Comparison of ENCODE assay signal across 8 mouse cellular contexts in genomic region chr10:81025047-81025621, GRCm38 (mm10). TPM values are rescaled to one million over a fixed set of nuclear protein-coding genes. Genes with fewer than 3 reads are reported as not detected.
DNase-seq lines count a peak whose midpoint lies in the region; ATAC-seq and TF ChIP-seq lines count a peak whose summit lies in the region.

No protein-coding gene starts in this region.

- TF ChIP-seq CTCF in left cerebral cortex, adult 2 months (IDR thresholded peaks at IDR 0.05), result no peak

- 0 out of 2 replicates have a peak, but pooled peaks cover 4% of the 10 kb centered on the region for H3K36me3 ChIP-seq in hindbrain, embryonic 10.5 days
- peaks cover 7% of the 10 kb centered on the region; the same call in 1 of the 2 replicates for H3K36me3 ChIP-seq in midbrain, embryonic 15.5 days (replicated peaks)

- H3K4me3 ChIP-seq in left cerebral cortex, adult 2 months, result peak overlapping the region; percentile 57
- H3K4me3 ChIP-seq in hindbrain, embryonic 10.5 days, result peak overlapping the region; percentile 57
- H3K4me3 ChIP-seq in midbrain, embryonic 15.5 days, result peak overlapping the region; percentile 50

- H3K4me2 ChIP-seq in midbrain, embryonic 15.5 days, result peak overlapping the region; percentile 86

- H3K4me1 ChIP-seq in hindbrain, embryonic 10.5 days (replicated peaks), result peaks cover 19% of the 10 kb centered on the region
- H3K4me1 ChIP-seq in midbrain, embryonic 15.5 days, result peaks cover 25% of the 10 kb centered on the region

- DNase-seq in left cerebral cortex, adult 2 months (ENCODE audit: extremely low spot score in 1 of 2, low spot score in 2 of 2), result peak in 1 of 2 experiments; percentile 45
- no peak for DNase-seq in left cerebral cortex, postnatal 10 days (ENCODE audit: extremely low spot score in 1 of 2, low spot score in 2 of 2)
- DNase-seq in cerebellum, postnatal 14 days, result peak; percentile 52 to 59
- no peak for DNase-seq in hindbrain, embryonic 10.5 days (ENCODE audit: low spot score)
- DNase-seq in layer of hippocampus, adult 9-11 months, result no peak
- no peak for DNase-seq in urinary bladder, postnatal 25 days (ENCODE audit: low spot score)
- no peak for DNase-seq in right cerebral cortex, postnatal 14 days

- H3K9ac ChIP-seq in midbrain, embryonic 15.5 days, result peak overlapping the region; percentile 71

- H3K27me3 ChIP-seq in hindbrain, embryonic 10.5 days (ENCODE audit: insufficient read depth, poor library complexity, severe bottlenecking), result peaks cover 68% of the 10 kb centered on the region
- H3K27me3 ChIP-seq in midbrain, embryonic 15.5 days (replicated peaks), result 0 out of 2 replicates have a peak, but pooled peaks cover 3% of the 10 kb centered on the region

- WGBS in hindbrain, embryonic 10.5 days, result 2% methylated on average over 36 of the region's 43 CpGs
- under 1% methylated on average over 21 of the region's 43 CpGs for WGBS in midbrain, embryonic 15.5 days

- intact Hi-C loops in left cerebral cortex, adult 2 months (cut with DNase I), result no loop called here
- intact Hi-C loops in left cerebral cortex, postnatal 10 days (cut with DNase I), result no loop called here

- ATAC-seq in midbrain, embryonic 15.5 days (replicated peaks), result peak; percentile 67

- H3K27ac ChIP-seq in left cerebral cortex, adult 2 months, result peak overlapping the region; percentile 92
- peak overlapping the region; percentile 81 for H3K27ac ChIP-seq in hindbrain, embryonic 10.5 days
- peak overlapping the region; percentile 13; the same call in 1 of the 2 replicates for H3K27ac ChIP-seq in midbrain, embryonic 15.5 days

- H3K9me3 ChIP-seq in hindbrain, embryonic 10.5 days, result no peaks in the 10 kb centered on the region
- H3K9me3 ChIP-seq in midbrain, embryonic 15.5 days, result no peaks in the 10 kb centered on the region

RNA-seq across cellular contexts. Expression of gene Diras1, which starts 0.3 kb away (rescaled TPM):
- total RNA-seq in left cerebral cortex, adult 2 months (2021), result 100 to 1,000 TPM; 100 to 116 TPM
- total RNA-seq in left cerebral cortex, postnatal 10 days (2021), result 100 to 1,000 TPM; 105 to 120 TPM
- polyA plus RNA-seq in hindbrain, embryonic 10.5 days (2016; fragmentation: Nextera tagmentation; extraction: Ambion mirVana), result 4.6 and 9.8 TPM in 2 replicates
- 77.5 and 79.2 TPM in 2 replicates for polyA plus RNA-seq in midbrain, embryonic 15.5 days (2015; fragmentation: Nextera tagmentation; extraction: Ambion mirVana)

RNA-seq across cellular contexts. Expression of gene Gng7, which starts 10.4 kb away (rescaled TPM):
- total RNA-seq in left cerebral cortex, adult 2 months (2021), result 100 to 1,000 TPM in 1 of 2 experiments, 10 to 100 TPM in 1; 66.6 to 111 TPM
- total RNA-seq in left cerebral cortex, postnatal 10 days (2021), result 100 to 1,000 TPM; 127 to 166 TPM
- 7.1 and 8.6 TPM in 2 replicates for polyA plus RNA-seq in hindbrain, embryonic 10.5 days (2016; fragmentation: Nextera tagmentation; extraction: Ambion mirVana)
- 19.0 and 21.2 TPM in 2 replicates for polyA plus RNA-seq in midbrain, embryonic 15.5 days (2015; fragmentation: Nextera tagmentation; extraction: Ambion mirVana)

RNA-seq across cellular contexts. Expression of gene Slc39a3, which starts 12.1 kb away (rescaled TPM):
- total RNA-seq in left cerebral cortex, adult 2 months (2021), result 10 to 100 TPM; 61.3 to 62.5 TPM
- 10 to 100 TPM; 65.2 to 67.8 TPM for total RNA-seq in left cerebral cortex, postnatal 10 days (2021)
- 16.9 and 26.7 TPM in 2 replicates for polyA plus RNA-seq in hindbrain, embryonic 10.5 days (2016; fragmentation: Nextera tagmentation; extraction: Ambion mirVana)
- polyA plus RNA-seq in midbrain, embryonic 15.5 days (2015; fragmentation: Nextera tagmentation; extraction: Ambion mirVana), result 57.2 and 58.0 TPM in 2 replicates

RNA-seq across cellular contexts. Expression of gene Sgta, which starts 34.8 kb away (rescaled TPM):
- 100 to 1,000 TPM; 171 to 173 TPM for total RNA-seq in left cerebral cortex, adult 2 months (2021)
- total RNA-seq in left cerebral cortex, postnatal 10 days (2021), result 100 to 1,000 TPM; 187 to 196 TPM
- 276 and 320 TPM in 2 replicates for polyA plus RNA-seq in hindbrain, embryonic 10.5 days (2016; fragmentation: Nextera tagmentation; extraction: Ambion mirVana)
- 353 and 376 TPM in 2 replicates for polyA plus RNA-seq in midbrain, embryonic 15.5 days (2015; fragmentation: Nextera tagmentation; extraction: Ambion mirVana)

RNA-seq across cellular contexts. Expression of gene Thop1, which starts 44.7 kb away (rescaled TPM):
- 10 to 100 TPM; 51.0 to 51.1 TPM for total RNA-seq in left cerebral cortex, adult 2 months (2021)
- total RNA-seq in left cerebral cortex, postnatal 10 days (2021), result 10 to 100 TPM; 53.8 to 54.9 TPM
- 85.4 and 106 TPM in 2 replicates for polyA plus RNA-seq in hindbrain, embryonic 10.5 days (2016; fragmentation: Nextera tagmentation; extraction: Ambion mirVana)
- 48.8 and 52.2 TPM in 2 replicates for polyA plus RNA-seq in midbrain, embryonic 15.5 days (2015; fragmentation: Nextera tagmentation; extraction: Ambion mirVana)

Comparison
In these comparisons a context has a peak if more than half of its experiments do, and no peak if none do; other contexts are left out.
1. DNase-seq: peak in cerebellum, postnatal 14 days (2 of 2); none in left cerebral cortex, postnatal 10 days (0 of 2), hindbrain, embryonic 10.5 days (single experiment), layer of hippocampus, adult 9-11 months (single experiment), urinary bladder, postnatal 25 days (single experiment) and right cerebral cortex, postnatal 14 days (single experiment).
2. H3K27ac ChIP-seq: peak in every context shown above with its lines; median percentile 92 in left cerebral cortex, adult 2 months; 81 in hindbrain, embryonic 10.5 days; 13 in midbrain, embryonic 15.5 days.
3. Peak in every context shown above with its lines, with median percentiles within 50 percentile points of each other: H3K4me3 ChIP-seq.